Mouse (Mus musculus) monocyte, adult 2 months (primary cell): ENCODE results near the gene Tinf2.

ENCODE experiments used
- DNase-seq, 2 experiments: peaks; one replicate each; pipeline ENCODE4 v3.0.0; 2022; ENCODE audit warnings: low spot score in 2 of 2, low read depth in 1 of 2

Gene Tinf2

GRCm38 (mm10) chr14:55637795-55638194, 43.8 kb downstream of the Tinf2 start, which contains the start of gene Gm49378:
Gene Gm49378, minus strand, starts transcription at chr14:55637895.
- DNase-seq = no peak

- peak; percentile 63 to 77 for DNase-seq
These were observed 46.1 kb downstream of the Tinf2 start, which contains the start of gene Ipo4 for GRCm38 (mm10) chr14:55635523-55636007. Gene Ipo4, minus strand, starts transcription at chr14:55635957.

GRCm38 (mm10) chr14:55634874-55635522, 46.6 kb downstream of the Tinf2 start:
- no peak for DNase-seq

GRCm38 (mm10) chr14:55629312-55629711, 52.3 kb downstream of the Tinf2 start:
- DNase-seq = peak in 1 of 2 experiments; percentile 62

- no peak for DNase-seq
These were observed 53.4 kb downstream of the Tinf2 start for GRCm38 (mm10) chr14:55628077-55628827.
